Mouse (Mus musculus) heart, embryonic 12.5 days (tissue): ENCODE measurements around the gene U2af1. TPM values are rescaled to one million over a fixed set of nuclear protein-coding genes. Genes with fewer than 3 reads are reported as not detected.
"Not testable (repeated sequence)": the region's sequence is repeated elsewhere in the genome, so short reads cannot be mapped to it uniquely, and the experiment has no call there.

Source experiments
- ATAC-seq: fragments of 200-750 bp; cut with Nextera tagmentation; 2 replicates; pipeline ENCODE4 v1.8.0; 2017; ENCODE audit warnings: moderate TSS enrichment, moderate library complexity; ENCODE audit not compliant: insufficient number of reproducible peaks, low FRiP score
- H3K27ac ChIP-seq: fragments of 300-500 bp; sonication (generic); 2 replicates; pipeline ENCODE4 v1.5.1; 2016; ENCODE audit warnings: mild to moderate bottlenecking, moderate library complexity; ENCODE audit not compliant: poor library complexity, severe bottlenecking
- H3K27me3 ChIP-seq: fragments of 300-500 bp; sonication (generic); replicated peaks from 2 replicates; pipeline ENCODE4 v1.6.1; 2016; ENCODE audit warnings: mild to moderate bottlenecking, moderate library complexity
- H3K36me3 ChIP-seq: fragments of 300-500 bp; sonication (generic); 2 replicates; pipeline ENCODE4 v1.6.1; 2016; ENCODE audit warnings: mild to moderate bottlenecking, moderate library complexity
- H3K4me1 ChIP-seq: fragments of 300-500 bp; sonication (generic); replicated peaks from 2 replicates; pipeline ENCODE4 v1.6.1; 2016; ENCODE audit warnings: mild to moderate bottlenecking
- H3K4me2 ChIP-seq: fragments of 300-500 bp; sonication (generic); 2 replicates; pipeline ENCODE4 v1.6.1; 2016; ENCODE audit warnings: mild to moderate bottlenecking, moderate library complexity
- H3K4me3 ChIP-seq: fragments of 300-500 bp; sonication (generic); 2 replicates; pipeline ENCODE4 v1.5.1; 2016; ENCODE audit warnings: mild to moderate bottlenecking
- H3K9ac ChIP-seq: fragments of 300-500 bp; sonication (generic); 2 replicates; pipeline ENCODE4 v1.6.1; 2016; ENCODE audit warnings: mild to moderate bottlenecking, moderate library complexity
- H3K9me3 ChIP-seq: fragments of 300-500 bp; sonication (generic); replicated peaks from 2 replicates; pipeline ENCODE4 v1.6.1; 2016; ENCODE audit warnings: mild to moderate bottlenecking, moderate library complexity
- WGBS: fragments of 180-500 bp; shearing (Covaris S2); methylation state at CpG from one replicate; pipeline ENCODE4 v1.1.7; 2016; 5-methylcytosine and 5-hydroxymethylcytosine counted together
- polyA plus RNA-seq: library from polyadenylated mRNA; unstranded; fragments of >200 nt; fragmentation: Nextera tagmentation; extraction: Ambion mirVana; gene quantifications from 2 replicates; pipeline ENCODE4 v1.2.1, GENCODE M21; 2016

U2af1 gene
- polyA plus RNA-seq: 229 and 244 TPM in 2 replicates

DNA sequence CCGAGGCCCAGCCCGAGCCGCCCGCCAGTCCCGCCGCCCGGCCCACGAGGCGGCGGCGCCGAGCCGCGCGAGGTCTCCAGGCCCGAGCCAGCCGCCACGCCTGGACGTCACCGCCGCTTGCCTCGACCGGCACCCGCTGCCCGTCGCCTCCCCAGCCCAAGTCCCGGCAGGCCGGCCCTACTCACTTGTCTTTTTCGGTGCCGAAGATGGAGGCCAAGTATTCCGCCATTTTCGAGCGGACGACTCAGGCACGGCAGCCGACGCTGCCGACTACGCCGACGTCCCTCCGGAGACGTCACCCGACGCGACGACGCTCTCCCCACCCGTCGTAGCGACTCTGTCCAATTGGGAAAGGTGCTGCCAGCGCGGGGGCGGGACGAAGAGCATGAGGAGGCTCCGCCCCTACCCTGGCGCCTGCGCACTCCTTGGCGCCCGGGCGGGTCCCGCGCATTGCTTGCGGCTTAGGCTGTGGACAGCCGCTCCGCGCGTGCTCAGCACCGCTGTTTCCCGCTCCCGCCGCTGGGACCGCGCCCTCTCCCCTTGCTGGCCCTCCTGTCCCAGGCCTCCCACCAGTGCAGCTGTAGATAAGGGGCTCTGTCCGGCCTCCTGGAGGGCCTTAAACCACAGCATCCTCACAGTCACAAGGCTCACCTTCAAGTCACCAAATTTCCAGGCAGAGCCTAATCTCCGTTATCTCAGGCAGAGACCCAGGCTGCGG, at the start of gene U2af1:
Gene U2af1 (minus strand): TSS at position 425 of the 718 bp plus-strand sequence.
- ATAC-seq: peak; percentile 99
- Histone ChIP-seq H3K4me2 (peak within 1 kb of the TSS; percentile 88), H3K27ac (peak within 1 kb of the TSS; percentile 77), H3K36me3 (peaks cover 26% of the 10 kb centered on the region), H3K4me3 (peak within 1 kb of the TSS; percentile 96), H3K4me1 (peaks cover 27% of the 10 kb centered on the region), H3K9me3 (no peaks in the 10 kb centered on the region), H3K27me3 (no peaks in the 10 kb centered on the region), H3K9ac (peak within 1 kb of the TSS; percentile 98)
- under 1% methylated on average over 74 of the region's 77 CpGs for WGBS

DNA sequence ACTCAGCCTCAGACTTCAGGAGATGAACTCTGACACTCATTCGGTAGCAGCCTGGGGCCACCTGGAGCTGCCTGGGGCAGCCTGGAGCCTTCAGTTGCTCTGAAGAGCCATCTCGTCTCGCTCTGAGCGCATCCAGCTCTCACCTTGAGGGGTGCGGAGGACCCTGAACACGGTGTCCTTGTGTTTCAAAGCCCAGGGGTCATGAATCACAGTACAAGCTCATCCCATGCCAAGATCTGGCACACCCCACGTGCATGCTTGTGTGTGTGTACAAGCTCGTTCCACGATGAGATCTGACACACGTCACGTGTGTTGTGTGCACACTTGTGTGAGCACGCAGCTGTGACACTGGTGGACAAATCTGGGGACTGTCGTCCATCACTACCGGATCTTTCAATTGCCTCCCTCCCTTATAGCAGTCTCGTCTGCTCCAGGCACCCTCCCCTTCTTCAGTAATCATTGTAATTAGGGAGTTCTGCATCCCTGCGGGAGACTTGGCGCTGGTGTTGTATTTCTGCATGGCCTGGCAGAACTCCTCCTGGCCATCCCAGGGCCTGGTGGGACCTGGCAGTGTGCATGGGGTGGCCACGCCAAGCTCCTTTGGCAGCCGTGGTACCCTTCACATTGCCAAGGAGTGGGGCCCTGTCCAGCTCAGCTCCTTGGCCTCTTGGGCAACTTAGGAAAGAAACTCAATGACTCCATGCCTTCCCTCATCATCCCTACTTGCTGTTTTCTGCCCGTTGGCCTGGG, 46.8 kb upstream of the U2af1 start:
- H3K27me3 ChIP-seq: 0 out of 2 replicates have a peak, but pooled peaks cover 3% of the 10 kb centered on the region
- H3K36me3 ChIP-seq: no peaks in the 10 kb centered on the region
- no peak for ATAC-seq
- H3K4me1 ChIP-seq: no peaks in the 10 kb centered on the region; the same call in 1 of the 2 replicates
- no peak overlapping the region for H3K27ac ChIP-seq
- H3K4me2 ChIP-seq: no peak overlapping the region
- WGBS: 73% methylated on average over 20 of the region's 20 CpGs
- H3K9me3 ChIP-seq: no peaks in the 10 kb centered on the region
- H3K9ac ChIP-seq: no peak overlapping the region
- no peak overlapping the region for H3K4me3 ChIP-seq

DNA sequence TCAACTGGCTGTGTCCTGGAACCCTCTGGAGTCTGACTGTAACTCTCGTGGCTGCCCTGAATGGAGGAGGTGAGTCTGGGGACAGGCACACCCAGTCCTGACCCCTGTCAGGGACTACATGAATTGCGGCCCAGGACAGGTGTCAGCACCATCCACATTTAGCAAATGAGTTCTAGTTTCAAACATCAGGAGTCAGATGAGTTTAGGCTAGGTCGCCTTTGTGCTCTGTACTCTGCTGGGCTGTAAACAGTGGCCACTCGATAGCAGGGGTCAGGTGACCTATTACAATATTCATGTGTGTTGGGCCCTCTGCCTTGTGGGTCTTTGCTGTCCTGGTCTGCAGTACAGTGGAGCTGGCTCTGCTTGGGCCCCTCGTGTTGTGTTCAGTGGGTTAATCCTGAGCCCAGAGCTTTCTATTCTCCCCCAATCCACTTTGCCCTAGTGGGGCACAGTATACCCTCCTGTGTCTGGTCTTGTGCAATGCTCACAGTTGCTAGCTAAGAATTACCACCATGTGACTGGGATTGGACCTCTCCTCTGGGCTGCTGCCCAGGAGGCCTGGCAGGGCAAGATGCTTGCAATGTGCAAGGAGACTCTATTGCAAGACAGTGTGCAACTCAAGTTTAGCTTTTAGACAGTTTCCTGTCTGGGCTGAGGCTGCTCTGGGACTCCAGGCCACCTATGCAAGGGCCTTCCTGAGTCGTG, 44.7 kb upstream of the U2af1 start:
- Histone ChIP-seq H3K4me3 (no peak overlapping the region), H3K36me3 (no peaks in the 10 kb centered on the region), H3K27me3 (0 out of 2 replicates have a peak, but pooled peaks cover 3% of the 10 kb centered on the region), H3K27ac (no peak overlapping the region), H3K4me1 (no peaks in the 10 kb centered on the region; the same call in 1 of the 2 replicates), H3K9ac (no peak overlapping the region), H3K4me2 (no peak overlapping the region), H3K9me3 (no peaks in the 10 kb centered on the region)
- ATAC-seq: no peak
- WGBS: 64% methylated on average over 6 of the region's 6 CpGs

DNA sequence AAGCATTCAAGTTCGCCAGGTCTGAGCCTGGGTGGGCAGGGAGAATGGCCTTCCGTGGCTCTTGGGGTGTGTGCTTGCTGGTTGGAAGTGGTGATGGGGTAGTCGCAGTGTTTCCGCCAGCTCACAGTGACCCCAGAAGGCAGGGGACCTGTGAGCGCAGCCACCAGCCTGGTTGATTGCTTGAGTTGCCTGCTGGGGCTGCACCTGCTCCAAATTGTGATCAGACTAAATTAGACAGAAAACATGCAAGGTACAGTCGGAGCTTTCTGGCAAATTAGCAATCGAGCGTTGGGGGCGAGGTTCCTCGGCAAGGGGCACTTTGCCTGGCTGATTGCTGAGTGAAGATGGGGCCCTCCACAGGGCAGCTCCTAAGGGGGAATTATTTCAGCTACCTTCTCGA, 39.7 kb upstream of the U2af1 start:
- Histone ChIP-seq H3K27ac (no peak overlapping the region), H3K9ac (no peak overlapping the region), H3K9me3 (no peaks in the 10 kb centered on the region), H3K4me3 (no peak overlapping the region), H3K4me2 (no peak overlapping the region), H3K4me1 (peaks cover 10% of the 10 kb centered on the region), H3K27me3 (no peaks in the 10 kb centered on the region), H3K36me3 (no peaks in the 10 kb centered on the region)
- 66% methylated on average over 11 of the region's 11 CpGs for WGBS
- ATAC-seq: no peak

DNA sequence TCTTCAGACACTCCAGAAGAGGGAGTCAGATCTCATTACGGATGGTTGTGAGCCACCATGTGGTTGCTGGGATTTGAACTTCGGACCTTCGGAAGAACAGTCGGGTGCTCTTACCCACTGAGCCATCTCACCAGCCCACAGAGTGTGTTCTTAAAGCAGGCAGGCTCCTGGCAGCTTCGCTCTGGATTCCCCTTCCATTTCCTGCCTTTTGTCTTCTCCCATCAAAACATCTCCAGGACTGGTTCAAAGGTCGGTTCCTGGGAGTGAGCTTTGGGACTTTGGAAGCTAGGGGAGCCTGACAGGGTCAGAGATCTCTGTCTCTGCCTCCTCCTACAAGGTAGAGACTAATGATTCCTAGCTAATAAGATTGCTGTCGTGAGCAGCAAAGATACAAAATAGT, 36.7 kb upstream of the U2af1 start:
- not testable (repeated sequence) for H3K36me3 ChIP-seq, ATAC-seq, H3K27me3 ChIP-seq, H3K9ac ChIP-seq, H3K4me2 ChIP-seq, H3K4me3 ChIP-seq, H3K9me3 ChIP-seq, H3K27ac ChIP-seq
- 85% methylated on average over 7 of the region's 7 CpGs for WGBS
- peaks cover 22% of the 10 kb centered on the region for H3K4me1 ChIP-seq

DNA sequence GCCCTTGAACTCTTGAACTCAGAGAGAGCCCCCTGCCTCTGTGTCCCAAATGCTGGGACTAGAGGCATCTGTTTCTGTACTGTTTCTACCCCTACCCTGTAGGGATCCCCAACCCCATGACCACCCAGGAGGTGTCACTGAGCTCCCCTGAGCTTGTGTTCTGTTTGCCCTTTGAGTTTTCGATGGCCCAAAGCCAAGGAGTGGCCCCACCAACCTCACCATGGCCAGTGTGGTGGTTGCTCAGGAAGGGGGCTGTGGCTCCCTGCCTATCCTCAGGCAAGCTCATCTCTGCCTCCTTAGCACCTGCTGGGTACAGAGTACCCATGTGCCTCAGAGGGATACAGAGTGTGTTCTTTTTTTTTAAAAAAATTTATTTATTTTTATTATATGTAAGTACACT, 36.3 kb upstream of the U2af1 start:
- Histone ChIP-seq H3K4me2 (no peak overlapping the region), H3K27ac (no peak overlapping the region), H3K9me3 (no peaks in the 10 kb centered on the region), H3K4me3 (no peak overlapping the region), H3K9ac (no peak overlapping the region), H3K4me1 (peaks cover 22% of the 10 kb centered on the region), H3K27me3 (no peaks in the 10 kb centered on the region), H3K36me3 (no peaks in the 10 kb centered on the region)
- 76% methylated on average over 1 of the region's 1 CpGs for WGBS
- no peak for ATAC-seq

- Histone ChIP-seq H3K4me1 (peaks cover 22% of the 10 kb centered on the region), H3K27ac (peak overlapping the region; percentile 65), H3K9ac (no peak overlapping the region), H3K4me3 (no peak overlapping the region), H3K9me3 (no peaks in the 10 kb centered on the region), H3K36me3 (no peaks in the 10 kb centered on the region), H3K27me3 (no peaks in the 10 kb centered on the region), H3K4me2 (no peak overlapping the region)
- no peak for ATAC-seq
- WGBS: 60% methylated on average over 7 of the region's 7 CpGs
These were observed 35.3 kb upstream of the U2af1 start for GRCm38 (mm10) chr17:31694023-31694376.

GRCm38 (mm10) chr17:31693330-31694022, 34.8 kb upstream of the U2af1 start:
- H3K9ac ChIP-seq: 0 out of 2 replicates have a peak overlapping the region, but pooled peaks have one; percentile 39
- H3K4me1 ChIP-seq: peaks cover 22% of the 10 kb centered on the region
- WGBS: 2% methylated on average over 20 of the region's 20 CpGs
- peak overlapping the region; percentile 53 for H3K4me2 ChIP-seq
- H3K9me3 ChIP-seq: no peaks in the 10 kb centered on the region
- peak; percentile 66 for ATAC-seq
- H3K36me3 ChIP-seq: no peaks in the 10 kb centered on the region
- no peaks in the 10 kb centered on the region for H3K27me3 ChIP-seq
- no peak overlapping the region for H3K4me3 ChIP-seq
- peak overlapping the region; percentile 65 for H3K27ac ChIP-seq

- no peak overlapping the region for H3K27ac ChIP-seq
- H3K4me2 ChIP-seq: peak overlapping the region; percentile 53
- WGBS: 33% methylated on average over 5 of the region's 5 CpGs
- H3K36me3 ChIP-seq: no peaks in the 10 kb centered on the region
- peaks cover 22% of the 10 kb centered on the region for H3K4me1 ChIP-seq
- ATAC-seq: no peak
- no peaks in the 10 kb centered on the region for H3K27me3 ChIP-seq
- H3K9me3 ChIP-seq: no peaks in the 10 kb centered on the region
- H3K4me3 ChIP-seq: no peak overlapping the region
- H3K9ac ChIP-seq: 0 out of 2 replicates have a peak overlapping the region, but pooled peaks have one; percentile 11
These were observed 34.2 kb upstream of the U2af1 start for GRCm38 (mm10) chr17:31692918-31693317.

DNA sequence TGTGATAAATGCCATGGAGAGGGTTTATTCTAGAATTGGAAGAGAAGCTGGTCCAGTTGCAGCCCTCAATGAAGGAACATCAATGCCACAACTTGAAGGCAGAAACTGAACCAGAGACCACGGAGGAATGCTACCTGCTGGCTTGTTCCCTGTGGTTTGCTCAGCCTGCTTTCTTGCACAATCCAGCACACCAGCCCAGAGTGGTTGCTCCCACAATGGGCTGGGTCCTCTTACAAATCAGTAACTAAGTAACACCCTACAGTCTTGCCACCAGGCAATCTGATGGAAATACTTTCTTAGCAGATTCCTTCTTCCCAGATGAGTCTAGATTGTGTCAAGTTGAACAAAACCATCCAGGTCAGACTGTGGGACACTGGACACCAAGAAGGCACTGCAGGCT, 30.9 kb upstream of the U2af1 start:
- no peaks in the 10 kb centered on the region for H3K9me3 ChIP-seq
- no peak overlapping the region for H3K4me3 ChIP-seq
- 69% methylated on average over 1 of the region's 1 CpGs for WGBS
- H3K27ac ChIP-seq: no peak overlapping the region
- ATAC-seq: no peak
- H3K27me3 ChIP-seq: peaks cover 3% of the 10 kb centered on the region; the same call in 1 of the 2 replicates
- H3K9ac ChIP-seq: no peak overlapping the region
- H3K4me1 ChIP-seq: peaks cover 33% of the 10 kb centered on the region
- H3K36me3 ChIP-seq: no peaks in the 10 kb centered on the region
- no peak overlapping the region for H3K4me2 ChIP-seq
